Mouse (Mus musculus) kidney, adult 2 months (tissue): Measurements from ENCODE around the gene Ift88. TPM values are rescaled to one million over a fixed set of nuclear protein-coding genes. Genes with fewer than 3 reads are reported as not detected.

Source experiments
- DNase-seq: peaks from one replicate; pipeline ENCODE4 v3.0.0; 2021
- H3K27ac ChIP-seq: fragments of 200-500 bp; 2 replicates; pipeline ENCODE4 v1.5.1; 2012; ENCODE audit warnings: low read depth, low read length, control low read depth, inconsistent platforms; ENCODE audit not compliant: insufficient read depth
- H3K27me3 ChIP-seq: fragments of 200-500 bp; replicated peaks from 2 replicates; pipeline ENCODE4 v1.6.1; 2012; ENCODE audit warnings: mild to moderate bottlenecking, moderate library complexity, low read length, inconsistent platforms; ENCODE audit not compliant: control insufficient read depth, insufficient read depth
- H3K36me3 ChIP-seq: fragments of 200-500 bp; 2 replicates; pipeline ENCODE4 v1.6.1; 2012; ENCODE audit warnings: mild to moderate bottlenecking, moderate library complexity, low read length, inconsistent platforms; ENCODE audit not compliant: control insufficient read depth, insufficient read depth
- H3K4me1 ChIP-seq: fragments of 200-500 bp; 2 replicates; pipeline ENCODE4 v1.6.1; 2011; ENCODE audit warnings: low read length; ENCODE audit not compliant: control insufficient read depth, insufficient read depth
- H3K4me3 ChIP-seq: fragments of 200-500 bp; 2 replicates; pipeline ENCODE4 v1.5.1; 2011; ENCODE audit warnings: mild to moderate bottlenecking, low read depth, low read length, control low read depth; ENCODE audit not compliant: insufficient read depth
- CTCF ChIP-seq: fragments of 200-500 bp; conservative IDR thresholded peaks from 2 replicates; pipeline ENCODE4 v1.5.1; 2011; ENCODE audit warnings: low read depth, mild to moderate bottlenecking, control low read depth, low read length, moderate library complexity, mixed read lengths; ENCODE audit not compliant: insufficient read depth, insufficient read length
- POLR2A ChIP-seq: fragments of 200-500 bp; IDR thresholded peaks from one replicate; pipeline ENCODE4 v1.6.1; 2011; ENCODE audit warnings: low read depth, low read length, control low read depth
- WGBS: fragments of 180-500 bp; shearing (Covaris S2); methylation state at CpG from one replicate; pipeline ENCODE4 v1.1.7; 2018; 5-methylcytosine and 5-hydroxymethylcytosine counted together
- polyA plus RNA-seq: library from polyadenylated mRNA; depleted of rRNA; stranded (reverse); fragments of >200 nt; gene quantifications from 2 replicates; pipeline ENCODE4 v1.2.3, GENCODE M21; 2012

Gene Ift88
- polyA plus RNA-seq, 1 experiment = 6.7 TPM

- no peak for DNase-seq
- Histone ChIP-seq H3K27ac (no peak overlapping the region), H3K27me3 (no peaks in the 10 kb centered on the region), H3K4me3 (no peak overlapping the region), H3K36me3 (no peaks in the 10 kb centered on the region), H3K4me1 (no peaks in the 10 kb centered on the region; the same call in 1 of the 2 replicates)
- TF ChIP-seq POLR2A = no peak
Measured at GRCm38 (mm10) chr14:57402815-57403214, 21.0 kb upstream of the Ift88 start.

GRCm38 (mm10) chr14:57407039-57407987 is 16.5 kb upstream of the Ift88 start:
- no peaks in the 10 kb centered on the region for H3K27me3 ChIP-seq
- H3K27ac ChIP-seq = peak overlapping the region; percentile 2; the same call in 1 of the 2 replicates
- TF ChIP-seq POLR2A (no peak), CTCF (peak; percentile 52)
- 5% methylated on average over 12 of the region's 12 CpGs for WGBS
- DNase-seq = peak; percentile 92
- H3K4me3 ChIP-seq = no peak overlapping the region
- no peaks in the 10 kb centered on the region; the same call in 1 of the 2 replicates for H3K4me1 ChIP-seq
- no peaks in the 10 kb centered on the region for H3K36me3 ChIP-seq

- Histone ChIP-seq H3K27ac (no peak overlapping the region; the same call in 1 of the 2 replicates), H3K4me3 (no peak overlapping the region), H3K27me3 (no peaks in the 10 kb centered on the region), H3K4me1 (no peaks in the 10 kb centered on the region; the same call in 1 of the 2 replicates), H3K36me3 (no peaks in the 10 kb centered on the region)
- no peak for DNase-seq
- no peak for TF ChIP-seq POLR2A
- no peak for TF ChIP-seq CTCF
- WGBS = 60% methylated on average over 8 of the region's 8 CpGs
Measured at GRCm38 (mm10) chr14:57408100-57408499, 15.8 kb upstream of the Ift88 start.

- Histone ChIP-seq H3K27ac (no peak overlapping the region), H3K4me3 (no peak overlapping the region), H3K36me3 (no peaks in the 10 kb centered on the region), H3K27me3 (no peaks in the 10 kb centered on the region), H3K4me1 (no peaks in the 10 kb centered on the region; the same call in 1 of the 2 replicates)
- TF ChIP-seq CTCF = no peak
- no peak for TF ChIP-seq POLR2A
- peak; percentile 31 for DNase-seq
- WGBS = 6% methylated on average over 6 of the region's 6 CpGs
Measured at GRCm38 (mm10) chr14:57409106-57409505, 14.8 kb upstream of the Ift88 start.

GRCm38 (mm10) chr14:57412166-57412565 is 11.7 kb upstream of the Ift88 start:
- H3K4me3 ChIP-seq = no peak overlapping the region
- DNase-seq = no peak
- 70% methylated on average over 7 of the region's 7 CpGs for WGBS
- no peaks in the 10 kb centered on the region for H3K36me3 ChIP-seq
- H3K4me1 ChIP-seq = no peaks in the 10 kb centered on the region; the same call in 1 of the 2 replicates
- no peak overlapping the region for H3K27ac ChIP-seq
- TF ChIP-seq CTCF (no peak), POLR2A (no peak)
- H3K27me3 ChIP-seq = no peaks in the 10 kb centered on the region

GRCm38 (mm10) chr14:57417187-57417586 is 6.7 kb upstream of the Ift88 start:
- Histone ChIP-seq H3K27ac (no peak overlapping the region), H3K36me3 (no peaks in the 10 kb centered on the region), H3K4me1 (no peaks in the 10 kb centered on the region), H3K27me3 (no peaks in the 10 kb centered on the region), H3K4me3 (no peak overlapping the region)
- no peak for TF ChIP-seq CTCF
- TF ChIP-seq POLR2A = no peak
- DNase-seq = no peak
- 41% methylated on average over 2 of the region's 2 CpGs for WGBS

GRCm38 (mm10) chr14:57424212-57424561 is 325 bp downstream of the Ift88 start:
- Histone ChIP-seq H3K27ac (no peak overlapping the region; the same call in 1 of the 2 replicates), H3K4me1 (peaks cover 12% of the 10 kb centered on the region; the same call in 1 of the 2 replicates), H3K4me3 (peak overlapping the region; percentile 99), H3K27me3 (no peaks in the 10 kb centered on the region), H3K36me3 (no peaks in the 10 kb centered on the region)
- TF ChIP-seq CTCF (no peak), POLR2A (no peak)
- WGBS = under 1% methylated on average over 24 of the region's 24 CpGs
- no peak for DNase-seq
